Mouse (Mus musculus): Measurements from ENCODE around the gene 1700025C18Rik.

- TF ChIP-seq POLR2A (IDR thresholded peaks at IDR 0.05; ENCODE audit: borderline replicate concordance, extremely low read depth, insufficient read depth, insufficient read length, poor library complexity, severe bottlenecking) (no peak), CTCF (IDR thresholded peaks at IDR 0.05; ENCODE audit: borderline replicate concordance, extremely low read depth, insufficient read depth, insufficient read length) (no peak)
Measured at GRCm38 (mm10) chr2:165096367-165096766, 5.8 kb upstream of the 1700025C18Rik start.

Data from brain, embryonic 14.5 days (tissue).